Mouse (Mus musculus): Measurements from ENCODE around the gene Dgkh.
"Not testable (repeated sequence)": the region's sequence is repeated elsewhere in the genome, so short reads cannot be mapped to it uniquely, and the experiment has no call there.

Dgkh gene

DNA sequence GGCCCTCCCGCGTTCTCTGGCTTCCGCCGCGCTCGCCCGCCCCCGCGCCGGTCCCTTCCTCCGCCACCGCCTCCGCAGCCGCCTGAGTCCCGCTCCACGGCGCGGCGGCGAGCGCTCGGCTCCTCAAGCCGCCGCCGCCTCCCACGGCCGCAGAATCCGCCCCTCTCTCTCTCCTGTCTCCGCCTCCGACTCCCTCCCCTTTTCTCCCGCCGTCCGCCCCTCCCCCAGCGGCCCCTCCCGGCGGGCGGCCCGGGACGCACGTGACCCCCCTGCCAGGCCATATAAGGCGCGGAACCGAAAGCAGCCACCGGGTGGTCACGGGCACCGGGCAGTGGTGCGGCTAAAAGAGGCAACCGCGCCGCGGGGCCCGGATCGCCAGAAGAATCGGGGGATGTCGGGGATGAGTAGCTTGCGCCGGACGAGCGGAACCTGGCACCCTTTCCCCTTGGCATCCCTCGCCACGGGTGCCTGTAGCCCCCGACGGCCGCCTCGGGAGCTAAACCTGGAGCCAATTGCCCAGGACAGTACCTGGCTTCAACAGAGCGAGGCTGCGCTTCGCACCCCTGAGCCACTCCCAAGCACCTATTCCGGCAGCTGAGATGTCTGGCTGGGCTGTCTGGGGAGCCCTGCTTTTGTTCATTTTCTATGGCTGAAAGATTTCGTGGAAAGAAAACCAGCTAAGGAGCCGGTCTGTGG is at the start of gene Dgkh:
Gene Dgkh, minus strand, starts transcription at position 160 of the 696 bp plus-strand sequence.
- peak; percentile 88 for DNase-seq (ENCODE audit: low spot score)

DNA sequence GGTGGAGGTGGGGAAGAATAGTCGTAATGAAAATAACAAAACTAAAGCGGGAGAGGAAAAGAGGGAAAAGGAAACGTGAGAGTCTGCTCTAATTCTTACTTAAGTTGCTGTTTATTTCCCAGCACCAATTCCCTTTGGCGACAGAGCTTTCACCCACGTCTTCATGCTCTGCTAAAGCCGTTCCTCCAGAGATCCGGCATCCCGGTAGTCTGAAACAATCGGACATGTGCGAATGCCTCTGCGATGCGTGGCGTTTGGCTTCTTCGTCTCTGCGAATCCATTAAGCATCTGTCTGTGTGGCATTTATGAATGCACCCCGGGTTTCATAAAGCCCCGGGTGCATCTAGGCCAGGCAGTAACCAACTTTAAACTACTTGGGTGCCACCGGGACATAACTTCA is 44.6 kb upstream of the Dgkh start:
- peak; percentile 8 for DNase-seq (ENCODE audit: low spot score)

DNA sequence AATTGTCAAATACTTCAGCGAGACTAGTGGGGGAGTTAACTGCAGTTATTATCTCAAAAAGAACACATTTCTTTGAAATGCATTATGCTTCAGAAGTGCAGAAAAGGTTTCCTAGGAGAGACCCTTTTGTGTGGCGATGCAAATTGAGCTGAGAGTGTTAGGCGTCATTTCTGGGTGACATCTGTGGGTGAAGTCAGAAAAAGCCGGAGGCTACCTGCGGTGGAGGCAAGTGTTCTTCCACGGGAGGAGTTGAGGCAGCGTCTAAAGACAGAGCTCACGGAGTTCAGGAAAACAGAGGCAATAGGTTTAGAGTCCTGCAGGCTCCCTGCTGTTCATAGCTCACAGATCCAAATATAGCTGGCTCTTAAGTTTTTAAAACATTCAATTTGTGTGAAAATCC is 44.1 kb upstream of the Dgkh start:
- no peak for DNase-seq (ENCODE audit: low spot score)

DNA sequence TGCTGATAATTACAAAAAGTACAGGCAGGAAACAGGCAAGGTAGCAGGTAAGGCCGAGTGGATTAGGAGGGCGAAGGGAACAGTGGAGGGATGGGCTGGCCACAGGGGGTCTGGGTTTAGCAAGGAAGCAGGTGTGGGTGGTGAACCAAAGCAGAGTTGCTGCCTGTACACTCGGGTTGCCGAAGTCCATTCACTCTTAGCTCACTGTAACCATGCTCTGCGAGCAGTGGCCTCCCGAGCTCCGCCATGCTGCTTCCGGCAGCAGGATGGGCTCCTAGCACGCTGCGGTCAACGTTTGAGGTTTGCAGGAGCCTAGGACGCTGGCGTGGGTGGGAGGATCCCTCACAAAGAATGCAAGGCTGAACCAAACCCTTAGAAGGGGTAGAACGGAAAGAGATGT is 43.1 kb upstream of the Dgkh start:
- DNase-seq (ENCODE audit: low spot score): no peak

DNA sequence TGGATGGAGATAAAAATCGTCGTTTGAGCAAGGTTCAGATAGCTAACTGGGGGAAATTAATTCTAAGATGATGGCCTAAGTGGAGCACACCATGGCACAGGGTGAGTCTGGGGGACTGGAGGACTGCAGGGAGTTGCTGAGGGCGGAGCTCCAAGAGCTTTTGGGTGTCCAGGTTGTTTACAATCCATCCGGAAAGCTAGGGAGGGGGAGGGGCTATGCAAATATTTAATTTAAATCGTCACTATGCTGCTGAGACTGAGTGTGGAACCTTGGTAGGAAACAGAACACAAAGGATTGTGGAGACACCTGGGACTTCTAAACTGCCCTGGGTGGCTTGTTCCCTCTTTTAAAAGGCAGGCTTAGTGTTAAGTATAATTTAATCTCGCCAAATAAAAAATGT is 42.6 kb upstream of the Dgkh start:
- no peak for DNase-seq (ENCODE audit: low spot score)

DNA sequence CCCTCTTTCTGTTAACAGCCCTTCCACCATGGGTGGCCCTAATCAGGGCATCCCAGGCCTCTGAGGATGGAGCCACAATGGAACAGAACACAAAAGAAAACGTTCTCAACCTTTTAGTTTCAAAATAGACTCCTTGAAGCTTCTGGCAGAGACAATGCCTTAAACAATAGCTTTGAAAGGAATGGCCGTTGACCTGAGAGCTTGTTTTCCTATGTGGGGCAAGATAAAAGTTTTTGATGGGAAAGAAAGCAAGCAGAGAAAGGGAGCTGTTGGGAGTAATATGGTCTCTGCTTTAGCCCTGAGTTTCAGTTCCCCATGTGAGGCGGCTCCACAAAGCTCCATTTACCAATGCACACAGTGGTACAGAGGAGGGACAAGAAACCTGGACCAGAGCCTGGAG is 37.9 kb upstream of the Dgkh start:
- no peak for DNase-seq (ENCODE audit: low spot score)

DNA sequence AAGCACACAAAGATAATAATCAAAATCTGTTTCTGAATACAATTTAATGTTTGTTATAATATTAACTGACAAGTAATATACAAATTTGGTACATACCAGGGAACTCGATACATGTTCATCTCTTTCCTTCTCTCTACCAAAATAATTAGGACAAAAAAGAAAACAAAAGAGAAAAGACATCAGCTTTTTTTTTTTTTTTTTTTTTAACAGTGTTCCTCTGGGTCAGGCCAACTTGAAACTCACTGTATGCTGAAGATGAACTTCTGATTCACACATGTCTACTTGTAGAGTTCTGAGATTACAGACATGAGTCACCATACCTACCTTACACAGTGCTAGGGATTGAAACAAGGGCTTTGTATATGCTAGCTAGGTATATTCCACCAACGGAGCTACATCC is 28.5 kb upstream of the Dgkh start:
- no peak for DNase-seq (ENCODE audit: low spot score)

DNA sequence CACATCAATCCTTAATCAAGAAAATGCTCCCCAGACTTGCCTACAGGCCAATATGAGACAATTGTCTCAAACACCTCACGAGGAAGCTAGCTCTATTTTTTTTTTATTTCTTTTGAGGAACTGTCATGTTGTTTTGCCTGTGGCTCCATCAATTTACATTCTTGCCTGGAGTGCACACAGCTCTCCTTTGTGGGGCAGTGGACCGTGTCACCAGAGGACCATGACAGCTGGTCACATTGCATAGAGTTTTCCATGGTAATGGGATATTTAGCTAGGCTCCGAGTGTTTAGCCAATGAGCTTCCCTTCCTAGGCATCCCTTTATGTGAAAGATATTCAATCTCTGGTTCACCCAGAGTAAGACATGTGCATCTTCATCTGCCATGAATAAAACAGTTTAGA is 26.9 kb upstream of the Dgkh start:
- DNase-seq (ENCODE audit: low spot score): no peak

DNA sequence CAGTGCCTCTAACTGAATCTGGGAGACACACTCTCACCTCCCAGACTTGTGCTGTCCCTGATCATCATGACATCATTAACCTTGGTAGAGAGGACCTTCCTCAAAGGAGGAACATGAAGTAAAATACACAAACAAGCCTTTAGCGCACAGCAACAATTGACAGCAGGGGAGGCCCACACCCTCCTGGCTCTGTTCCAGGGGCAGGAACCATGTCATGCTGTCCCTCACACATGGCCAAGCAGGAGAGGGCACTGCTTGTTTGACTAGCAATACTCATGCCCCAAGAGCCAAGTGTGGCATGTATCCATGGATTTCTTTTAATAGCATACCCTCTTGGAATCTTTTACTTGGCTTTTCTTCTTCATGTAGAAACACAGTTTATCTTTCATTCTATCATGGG is 22.7 kb upstream of the Dgkh start:
- no peak for DNase-seq (ENCODE audit: low spot score)

DNA sequence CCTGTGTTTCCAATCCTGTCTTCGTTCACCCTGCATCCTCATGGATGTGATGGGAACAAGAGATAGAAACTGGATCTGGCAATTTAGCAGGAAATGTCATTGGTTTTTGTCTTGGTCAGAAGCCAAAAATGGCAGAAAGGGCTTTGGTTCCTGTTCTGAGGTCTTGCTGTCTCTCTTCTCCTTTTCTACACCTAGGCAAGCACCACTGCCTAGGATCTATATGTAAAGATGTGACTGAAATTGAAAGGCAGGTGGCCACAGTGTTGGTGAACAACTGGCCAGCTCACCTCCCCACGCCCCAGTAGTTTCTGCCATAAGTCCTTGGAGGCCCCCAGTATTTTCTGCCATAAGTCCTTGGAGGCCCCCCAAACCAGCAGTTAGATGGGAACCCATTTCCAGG is 16.1 kb upstream of the Dgkh start:
- no peak for DNase-seq (ENCODE audit: low spot score)

DNA sequence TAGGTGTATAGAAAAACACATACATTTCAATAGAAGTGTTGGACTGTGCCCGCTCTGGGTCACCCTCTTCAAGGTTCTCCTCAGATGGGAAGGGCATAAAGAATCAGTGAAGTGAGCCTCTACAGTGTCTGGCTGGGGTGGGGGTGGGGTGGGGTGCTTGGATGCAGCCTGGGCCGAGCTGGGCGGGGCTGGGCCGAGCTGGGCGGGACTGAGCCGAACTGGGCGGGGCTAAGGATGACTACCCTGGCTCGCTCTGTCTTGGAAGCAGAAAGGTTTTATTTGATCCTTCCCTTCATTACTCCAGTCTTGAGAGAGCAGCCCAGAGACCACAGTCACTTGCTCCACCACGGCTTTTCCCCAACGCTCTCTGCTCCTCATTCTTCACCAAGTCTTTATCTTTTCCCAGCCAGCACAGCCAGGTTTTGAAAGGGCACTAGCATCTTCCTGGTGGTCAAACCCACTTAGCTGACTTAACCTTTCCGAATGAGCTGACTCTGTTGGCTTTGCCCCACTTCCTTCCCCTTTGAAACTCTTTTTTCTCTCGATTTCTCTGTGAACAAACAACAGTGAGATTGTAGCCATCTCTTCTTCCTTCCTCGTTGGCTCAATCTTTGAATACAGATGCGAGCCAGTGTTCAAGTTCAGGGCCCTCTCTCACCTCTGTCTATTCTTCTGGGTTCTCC is 15.5 kb upstream of the Dgkh start:
- DNase-seq (ENCODE audit: low spot score): no peak

DNA sequence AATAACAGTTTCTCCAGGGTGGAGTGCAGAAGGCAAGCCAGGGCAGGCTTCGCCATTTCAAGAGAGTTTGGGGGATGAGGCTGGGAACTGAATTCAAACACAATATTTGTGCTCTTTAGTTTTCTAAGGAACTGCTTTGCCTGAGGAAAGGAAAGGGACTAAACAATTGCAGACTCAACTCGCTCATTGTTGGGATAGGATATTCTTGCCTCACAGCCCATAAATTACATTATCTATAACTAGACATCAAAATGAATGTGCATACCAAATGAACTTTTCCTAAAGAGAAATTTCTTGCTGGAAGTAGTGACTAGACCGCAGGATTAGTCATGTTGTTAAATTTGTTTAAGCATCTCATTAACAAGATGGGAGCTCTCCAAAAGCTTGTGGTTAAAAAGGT is 14.9 kb upstream of the Dgkh start:
- no peak for DNase-seq (ENCODE audit: low spot score)

DNA sequence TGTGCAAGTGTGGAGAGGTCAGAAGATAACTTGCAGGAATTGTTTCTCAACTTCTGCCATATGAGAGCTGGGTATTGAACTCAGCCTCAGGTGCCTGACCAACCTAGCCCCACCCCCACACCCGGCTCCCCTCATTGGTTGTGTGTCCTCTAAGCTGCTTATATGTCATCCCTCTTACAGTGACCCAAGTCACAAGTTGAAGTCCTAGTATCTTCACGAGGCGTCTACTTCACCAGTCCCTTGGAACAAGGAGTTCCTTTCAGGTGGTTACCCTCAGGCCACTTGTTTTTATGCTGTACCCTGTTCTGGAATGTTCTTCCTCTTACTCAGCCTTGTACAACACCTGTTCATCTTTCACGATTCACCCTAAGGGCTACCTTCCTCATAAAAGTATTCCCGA is 2.0 kb upstream of the Dgkh start:
- DNase-seq (ENCODE audit: low spot score): no peak

DNA sequence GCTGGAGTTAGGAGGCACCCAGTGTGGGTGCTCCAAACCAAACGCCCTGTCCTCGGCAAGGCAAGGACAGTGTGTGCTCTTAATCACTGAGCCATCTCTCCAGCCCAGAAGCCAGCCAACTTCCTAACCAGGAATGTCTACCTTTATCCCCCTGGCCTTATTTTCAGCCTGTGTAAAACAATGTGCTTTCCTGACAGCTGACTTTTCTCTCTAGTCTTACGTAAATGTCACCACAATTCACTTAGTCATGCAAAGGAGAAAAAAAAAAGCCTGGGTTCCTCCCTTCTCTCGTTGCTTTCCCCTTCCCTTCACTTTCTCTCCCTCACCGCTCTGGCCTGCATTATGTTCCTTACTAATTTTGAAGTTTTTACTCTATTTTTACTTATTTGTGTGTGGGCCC is 1.6 kb upstream of the Dgkh start:
- DNase-seq (ENCODE audit: low spot score): not testable (repeated sequence)

DNA sequence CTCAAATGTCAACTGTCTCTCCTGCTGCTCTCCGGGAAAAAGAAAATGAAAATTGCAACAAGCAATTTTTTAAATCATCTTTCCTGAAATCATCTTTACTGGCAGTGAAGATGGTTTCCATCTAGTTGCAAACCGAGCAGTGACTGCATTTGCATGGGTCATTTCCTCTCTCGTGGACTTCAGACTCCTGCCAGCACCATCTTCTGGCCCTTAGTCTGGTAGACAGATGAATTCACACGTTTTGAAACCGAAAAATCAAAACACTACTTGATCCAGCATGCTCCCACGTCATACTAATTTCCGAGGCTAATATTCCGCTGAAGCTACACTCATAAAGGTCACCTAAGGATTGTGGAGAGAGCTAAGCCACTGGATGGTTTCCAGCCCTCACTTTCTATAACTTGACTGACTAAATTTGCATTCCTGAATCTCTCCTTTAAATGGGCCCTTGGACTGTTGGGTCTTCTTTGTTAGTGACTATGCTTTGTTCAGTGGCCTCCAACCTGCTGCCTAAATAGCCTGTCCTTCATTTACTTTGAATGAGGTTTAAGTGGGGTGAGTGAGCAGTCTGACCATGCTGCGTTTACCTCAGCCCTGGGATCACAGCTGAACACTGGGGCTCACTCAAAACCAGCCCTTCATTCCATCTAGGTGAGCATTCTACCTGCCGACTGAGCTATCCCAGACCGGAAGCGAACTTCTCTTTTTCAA is 945 bp upstream of the Dgkh start:
- no peak for DNase-seq (ENCODE audit: low spot score)

DNA sequence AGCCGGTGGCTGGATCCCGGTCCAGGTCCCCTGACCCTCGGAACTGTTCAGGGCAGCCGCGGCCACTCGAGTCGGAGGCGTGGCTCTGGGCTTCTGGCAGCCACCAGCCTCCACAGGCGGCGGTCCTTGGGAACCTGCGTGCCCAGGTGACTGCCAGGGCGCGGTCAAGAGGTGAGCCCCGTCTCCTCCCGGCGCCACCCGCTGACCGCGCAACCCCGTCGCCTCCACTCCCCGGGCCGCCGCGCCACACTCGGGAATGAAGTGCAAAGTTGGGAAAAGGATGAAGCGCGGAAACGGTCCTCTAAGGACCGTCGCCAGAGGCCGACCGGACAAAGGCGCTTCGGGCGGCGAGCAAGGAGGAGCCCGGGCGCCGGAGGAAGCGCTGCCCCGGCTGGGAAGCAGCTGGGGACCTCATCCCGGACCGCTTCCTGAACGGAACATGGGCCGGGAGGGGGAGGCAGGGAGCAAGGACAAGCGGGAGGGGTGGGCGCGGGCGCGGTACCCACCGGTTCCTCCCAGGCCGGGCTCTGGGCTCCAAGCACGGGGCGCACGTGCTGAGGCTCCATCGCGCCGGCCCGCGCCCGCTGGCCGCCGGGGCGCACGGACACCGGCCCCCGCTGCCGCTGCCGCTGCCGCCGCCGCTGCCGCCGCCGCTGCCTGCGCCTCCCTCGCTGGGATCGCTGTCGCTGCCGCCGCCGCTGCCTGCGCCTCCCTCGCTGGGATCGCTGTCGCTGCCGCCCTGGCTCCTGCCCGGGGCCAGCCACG is 542 bp downstream of the Dgkh start:
- DNase-seq (ENCODE audit: low spot score): no peak

DNA sequence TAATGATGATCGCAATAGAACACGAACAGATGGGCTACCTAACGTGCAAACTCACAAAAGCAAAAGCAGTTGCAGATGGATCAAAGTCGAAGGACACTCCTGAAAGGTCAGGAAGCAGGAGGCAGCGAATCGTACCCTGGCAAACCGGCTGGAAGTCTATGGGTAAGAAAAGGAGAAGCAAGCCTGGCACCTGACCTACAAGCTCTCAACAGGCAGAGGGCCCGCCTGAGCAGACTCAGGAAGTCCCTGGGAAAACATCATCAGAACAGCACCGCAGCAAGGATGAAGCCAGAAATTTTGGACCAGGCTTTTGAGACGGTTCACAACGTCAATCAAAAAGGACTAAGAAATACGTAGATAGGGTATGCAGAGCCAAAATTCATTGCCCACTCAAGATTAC is 1.3 kb downstream of the Dgkh start:
- no peak for DNase-seq (ENCODE audit: low spot score)

DNA sequence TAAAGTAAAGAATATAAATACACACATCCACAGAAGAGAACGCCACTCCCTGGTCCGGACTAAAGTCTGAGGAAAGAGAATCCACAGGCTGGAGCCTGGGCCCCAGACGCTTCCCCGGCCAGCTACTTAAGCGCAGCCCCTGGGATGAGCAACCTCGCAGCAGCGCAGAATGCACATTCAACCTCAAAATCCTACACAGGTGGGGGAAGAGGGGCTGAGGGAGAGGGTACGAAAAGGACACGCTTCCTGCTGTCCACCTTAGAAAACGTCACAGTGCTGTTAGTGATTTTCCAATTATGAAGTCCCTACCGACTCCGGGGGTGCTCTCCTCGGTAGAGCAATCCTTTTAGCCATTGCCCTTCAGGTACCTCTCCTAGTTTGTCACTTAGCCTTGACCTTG is 6.6 kb downstream of the Dgkh start:
- no peak for DNase-seq (ENCODE audit: low spot score)

DNA sequence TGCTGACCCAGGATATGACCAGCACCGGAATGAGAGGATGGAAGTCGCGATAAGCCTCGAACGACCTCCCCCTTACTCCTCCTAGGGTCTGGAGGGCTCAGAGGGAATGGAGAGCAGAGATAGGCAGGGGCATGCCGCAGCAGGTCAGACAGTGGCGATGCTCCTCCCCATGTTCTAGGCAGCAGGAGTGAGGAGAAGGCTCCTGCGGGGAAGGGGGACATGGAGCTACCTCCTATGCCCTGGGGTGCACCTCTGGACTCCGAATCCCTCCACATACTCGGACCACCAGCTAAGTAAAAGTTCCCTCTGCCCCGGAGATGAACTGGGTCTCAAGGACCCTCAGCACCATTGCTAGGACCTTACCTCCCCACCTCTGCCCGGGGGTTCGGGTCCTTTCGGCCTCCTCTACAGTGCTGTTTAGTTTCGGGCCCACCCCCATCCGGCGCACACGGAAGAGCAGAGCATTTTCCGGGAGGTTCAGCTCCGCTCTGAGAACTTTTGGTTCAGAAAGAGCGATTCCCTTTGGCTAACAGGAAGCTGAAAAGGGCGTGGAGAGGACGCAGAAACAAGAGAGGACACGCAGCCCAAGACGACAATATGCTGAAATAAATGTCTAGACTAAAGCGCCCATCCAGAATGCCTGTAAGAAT is 7.1 kb downstream of the Dgkh start:
- DNase-seq (ENCODE audit: low spot score): no peak

DNA sequence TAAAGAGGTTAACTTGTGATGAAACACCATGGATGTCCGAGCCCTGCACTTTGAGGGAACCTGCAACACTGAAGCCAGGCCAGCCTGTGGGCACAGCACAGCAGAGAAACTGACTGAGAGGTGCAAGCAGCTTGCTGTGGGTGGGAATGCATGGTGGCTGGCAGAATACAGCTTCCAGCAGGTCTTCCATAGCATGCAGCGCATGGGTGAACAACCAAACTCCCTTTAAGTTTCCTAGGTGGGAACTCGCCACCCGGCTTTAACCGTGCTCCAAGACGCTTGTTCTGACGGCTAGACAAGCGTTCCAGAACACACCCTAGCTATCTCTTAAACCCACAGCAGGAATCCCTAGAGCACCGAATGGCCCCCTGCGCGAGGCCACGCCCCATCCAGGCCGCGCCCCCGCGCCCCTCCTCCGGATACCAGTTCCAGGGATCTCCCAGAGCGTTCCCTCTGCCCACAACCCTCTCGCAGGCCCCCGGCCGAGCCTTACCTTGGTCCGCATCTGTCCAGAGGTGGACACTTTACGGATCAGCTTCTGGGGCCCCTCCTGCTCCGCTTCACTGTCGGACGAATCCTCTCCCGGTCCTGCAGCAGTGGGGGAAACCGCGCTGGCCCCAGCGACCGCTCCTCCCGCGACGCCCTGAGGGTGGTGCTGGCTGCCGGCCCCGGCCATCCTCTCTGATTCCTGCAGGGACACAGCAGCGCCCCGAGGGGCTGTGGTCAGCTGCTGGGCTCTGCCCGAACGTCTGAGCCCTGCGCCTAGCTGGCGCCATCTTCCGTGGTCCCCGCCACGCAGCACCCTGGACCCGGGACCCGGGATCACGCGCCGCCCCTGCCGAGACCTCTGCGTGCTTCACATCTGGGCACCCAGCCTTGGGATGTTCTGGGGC is 7.9 kb downstream of the Dgkh start:
- peak; percentile 40 for DNase-seq (ENCODE audit: low spot score)

DNA sequence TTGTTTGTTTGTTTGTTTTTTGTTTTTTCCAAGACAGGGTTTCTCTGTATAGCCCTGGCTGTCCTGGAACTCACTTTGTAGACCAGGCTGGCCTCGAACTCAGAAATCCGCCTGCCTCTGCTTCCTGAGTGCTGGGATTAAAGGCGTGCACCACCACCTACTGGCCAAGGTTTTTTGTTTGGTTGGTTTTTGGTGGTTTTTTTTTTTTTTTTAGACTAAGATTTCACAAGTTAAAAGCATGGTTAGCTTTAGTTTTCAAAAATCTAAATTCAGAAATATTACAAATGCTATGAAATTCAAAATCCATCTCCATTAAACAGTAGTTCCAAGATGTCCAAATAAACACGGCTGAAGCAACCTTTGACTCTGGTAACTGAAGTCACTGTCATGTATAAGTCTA is 8.9 kb downstream of the Dgkh start:
- DNase-seq (ENCODE audit: low spot score): not testable (repeated sequence)

All from layer of hippocampus, adult 11-12 months (tissue).